Mouse (Mus musculus): ENCODE results near the gene Tsks.

DNA sequence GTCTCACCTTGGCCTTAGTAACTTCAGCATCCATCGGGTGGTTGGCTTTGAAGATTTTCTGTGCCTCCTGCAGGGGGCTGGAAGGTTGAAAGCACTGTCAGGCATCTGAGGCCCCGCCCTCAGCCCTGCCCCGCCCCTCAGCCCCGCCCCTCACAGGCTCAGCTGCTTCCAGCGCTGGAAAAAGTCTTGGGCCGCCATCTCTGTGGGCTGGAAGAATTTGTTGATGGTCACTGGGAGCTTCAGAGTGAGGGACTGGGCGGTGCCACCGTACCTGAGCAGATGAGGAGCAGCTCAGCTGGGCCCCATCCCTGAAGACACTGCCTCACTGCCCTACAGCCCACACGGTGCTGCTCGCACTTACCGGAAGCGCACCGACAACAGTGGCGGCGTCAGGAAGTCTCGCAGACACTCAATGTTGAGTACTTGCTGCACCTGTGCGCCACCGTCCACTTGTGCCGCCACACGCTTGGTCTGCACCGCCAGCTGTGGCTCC lies 41.7 kb upstream of the Tsks start:
- TF ChIP-seq CTCF (IDR thresholded peaks at IDR 0.05; ENCODE audit: low read depth, low read length) (no peak), POLR2A (IDR thresholded peaks at IDR 0.05; ENCODE audit: borderline replicate concordance, low read depth, low read length) (no peak)

All from bone marrow macrophage, adult 2 months (primary cell).